Mouse (Mus musculus): ENCODE data around the gene Bcas3. TPM values are rescaled to one million over a fixed set of nuclear protein-coding genes. Genes with fewer than 3 reads are reported as not detected.

The Bcas3 gene
- polyA plus RNA-seq, 1 experiment, result 12.8 TPM

DNA sequence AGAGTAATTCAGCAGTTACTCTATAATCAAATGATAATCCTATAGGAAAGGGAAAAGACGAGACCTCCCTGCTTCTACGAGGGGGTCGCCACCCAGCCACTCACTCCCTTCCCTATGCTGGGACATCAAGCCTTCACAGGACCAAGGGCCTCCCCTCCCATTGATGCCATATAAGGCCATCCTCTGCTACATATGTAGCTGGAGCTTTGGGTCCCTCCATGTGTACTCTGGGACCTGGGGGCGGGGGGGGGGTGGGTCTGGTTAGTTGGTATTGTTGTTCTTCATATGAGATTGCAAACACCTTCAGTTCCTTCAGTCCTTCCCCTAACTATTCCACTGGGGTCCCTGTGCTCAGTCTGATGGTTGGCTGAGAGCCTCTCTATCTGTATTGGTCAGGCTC lies 369.0 kb downstream of the Bcas3 start:
- WGBS, result 87% methylated on average over 4 of the region's 4 CpGs
- no peak for DNase-seq (ENCODE audit: low read depth, low spot score)

DNA sequence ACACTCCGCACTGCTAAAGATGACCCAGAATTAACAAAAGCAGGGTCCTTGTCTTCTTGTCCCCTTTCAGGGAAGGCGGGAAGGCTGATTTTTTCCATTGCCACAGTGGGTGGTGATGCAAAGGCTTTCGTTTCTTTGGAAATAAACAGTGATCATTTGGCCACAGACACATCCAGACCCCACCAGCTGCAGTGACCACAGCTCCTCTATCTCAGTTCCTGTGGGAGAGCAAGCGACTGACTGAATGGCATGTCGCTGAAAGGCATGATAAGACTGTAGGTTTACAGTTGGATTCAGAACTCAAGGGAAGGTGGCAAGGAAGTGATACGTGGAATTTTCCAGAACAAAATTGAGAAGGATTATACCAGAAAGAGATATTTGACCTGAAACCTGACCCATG lies 371.2 kb downstream of the Bcas3 start:
- 84% methylated on average over 6 of the region's 6 CpGs for WGBS
- DNase-seq (ENCODE audit: low read depth, low spot score), result no peak

GRCm38 (mm10) chr11:85729725-85730124 lies 376.8 kb downstream of the Bcas3 start:
- 79% methylated on average over 2 of the region's 2 CpGs for WGBS
- DNase-seq (ENCODE audit: low read depth, low spot score), result no peak

GRCm38 (mm10) chr11:85732462-85733012 lies 379.6 kb downstream of the Bcas3 start:
- WGBS, result 72% methylated on average over 4 of the region's 4 CpGs
- DNase-seq (ENCODE audit: low read depth, low spot score), result no peak

- no peak for DNase-seq (ENCODE audit: low read depth, low spot score)
These were observed 380.6 kb downstream of the Bcas3 start for GRCm38 (mm10) chr11:85733577-85733976.

GRCm38 (mm10) chr11:85734317-85735211 lies 381.6 kb downstream of the Bcas3 start:
- DNase-seq (ENCODE audit: low read depth, low spot score), result no peak
- WGBS, result 87% methylated on average over 7 of the region's 7 CpGs

More at GRCm38 (mm10) chr11:85733577-85733976, 380.6 kb downstream of the Bcas3 start:
- WGBS, result 69% methylated on average over 3 of the region's 3 CpGs

DNA sequence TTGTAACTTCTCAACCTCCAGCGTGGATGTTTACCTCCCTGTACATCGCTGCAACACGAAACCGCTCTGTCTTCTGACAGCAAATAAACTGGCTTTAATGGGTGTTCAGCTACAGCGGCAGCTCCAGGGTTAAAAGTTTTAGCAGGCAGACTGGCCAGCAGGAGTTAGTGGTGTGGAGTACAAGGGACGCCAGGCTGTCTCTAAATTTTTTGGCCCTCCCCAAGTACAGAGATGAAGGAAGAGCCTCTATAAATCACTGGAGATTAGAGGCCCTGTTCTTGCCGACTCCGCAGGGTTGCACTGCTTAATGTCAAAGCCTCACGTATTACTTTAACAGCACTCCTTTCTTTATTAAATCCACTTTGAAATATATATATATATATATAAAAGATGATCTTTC lies 384.3 kb downstream of the Bcas3 start:
- DNase-seq (ENCODE audit: low read depth, low spot score), result no peak
- 72% methylated on average over 9 of the region's 9 CpGs for WGBS

DNA sequence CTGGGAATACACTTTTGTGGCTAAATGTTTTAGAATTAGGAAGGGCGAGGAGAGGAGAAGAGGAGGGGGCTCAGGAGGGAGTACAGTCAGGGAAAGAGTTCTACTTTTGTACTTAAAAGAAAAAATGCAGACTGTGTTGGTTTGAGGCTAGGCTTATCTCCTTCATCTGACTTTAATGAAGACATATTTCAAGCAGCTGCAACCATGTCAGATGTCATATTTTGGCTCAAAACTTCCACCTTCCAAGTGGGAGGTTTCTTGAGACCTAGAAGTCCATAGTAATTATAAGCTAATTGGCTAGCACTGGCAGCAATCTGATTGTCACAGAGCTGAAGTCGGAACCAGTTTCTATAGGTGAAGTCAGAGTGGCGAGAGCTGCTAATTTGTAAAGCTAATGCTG lies 384.9 kb downstream of the Bcas3 start:
- WGBS, result 85% methylated on average over 3 of the region's 3 CpGs

GRCm38 (mm10) chr11:85738585-85738984 lies 385.6 kb downstream of the Bcas3 start:
- 77% methylated on average over 5 of the region's 5 CpGs for WGBS
- DNase-seq (ENCODE audit: low read depth, low spot score), result no peak

More for the DNA sequence above, 384.9 kb downstream of the Bcas3 start:
- DNase-seq (ENCODE audit: low read depth, low spot score), result no peak

- WGBS, result 35% methylated on average over 6 of the region's 6 CpGs
These were observed 386.5 kb downstream of the Bcas3 start for GRCm38 (mm10) chr11:85739266-85739977.

DNA sequence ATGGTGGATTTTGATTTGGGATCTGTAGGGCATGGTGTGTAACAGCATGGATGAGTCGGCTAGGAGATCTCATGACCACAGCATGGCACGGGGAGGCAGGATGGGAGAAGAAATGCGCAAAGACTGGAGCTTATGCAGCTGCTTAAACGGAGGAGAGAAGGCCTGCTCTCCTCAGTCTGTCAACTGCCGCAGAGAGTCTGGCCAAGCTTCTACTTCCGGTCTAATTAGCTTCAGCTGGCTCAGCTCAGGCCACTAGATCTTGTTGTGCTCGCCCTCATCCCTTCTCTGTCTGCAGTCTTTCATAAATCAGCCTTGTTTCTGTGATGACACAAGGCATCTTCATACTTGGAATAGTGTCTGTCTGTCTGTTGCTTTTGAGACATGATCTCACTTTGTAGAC lies 393.4 kb downstream of the Bcas3 start:
- DNase-seq (ENCODE audit: low read depth, low spot score), result no peak
- 75% methylated on average over 7 of the region's 7 CpGs for WGBS

More at GRCm38 (mm10) chr11:85739266-85739977, 386.5 kb downstream of the Bcas3 start:
- no peak for DNase-seq (ENCODE audit: low read depth, low spot score)

GRCm38 (mm10) chr11:85748891-85749290 lies 395.9 kb downstream of the Bcas3 start:
- 77% methylated on average over 2 of the region's 2 CpGs for WGBS
- DNase-seq (ENCODE audit: low read depth, low spot score), result no peak

DNA sequence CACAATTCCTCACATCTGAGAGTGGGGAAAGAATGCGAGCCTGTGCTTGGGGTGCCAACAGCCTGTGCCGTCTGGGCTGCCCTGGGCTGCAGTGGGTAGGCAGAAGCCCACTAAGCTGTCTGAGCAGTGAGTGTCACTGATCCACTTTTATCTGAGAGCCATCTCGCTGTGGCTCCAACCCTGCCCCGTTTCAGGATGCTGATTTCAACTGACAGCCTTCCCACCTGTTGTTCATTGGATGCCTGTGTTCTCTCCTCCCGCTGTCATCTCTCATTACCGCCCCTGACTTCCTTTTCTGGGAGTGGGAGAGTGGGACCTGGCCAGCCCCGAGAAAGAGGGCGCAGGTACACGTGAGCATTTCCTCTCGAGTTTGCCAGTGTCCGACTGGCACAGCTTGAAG lies 398.2 kb downstream of the Bcas3 start:
- DNase-seq (ENCODE audit: low read depth, low spot score), result no peak
- 64% methylated on average over 11 of the region's 11 CpGs for WGBS

- DNase-seq (ENCODE audit: low read depth, low spot score), result no peak
- 53% methylated on average over 13 of the region's 13 CpGs for WGBS
These were observed 401.9 kb downstream of the Bcas3 start for GRCm38 (mm10) chr11:85754631-85755502.

DNA sequence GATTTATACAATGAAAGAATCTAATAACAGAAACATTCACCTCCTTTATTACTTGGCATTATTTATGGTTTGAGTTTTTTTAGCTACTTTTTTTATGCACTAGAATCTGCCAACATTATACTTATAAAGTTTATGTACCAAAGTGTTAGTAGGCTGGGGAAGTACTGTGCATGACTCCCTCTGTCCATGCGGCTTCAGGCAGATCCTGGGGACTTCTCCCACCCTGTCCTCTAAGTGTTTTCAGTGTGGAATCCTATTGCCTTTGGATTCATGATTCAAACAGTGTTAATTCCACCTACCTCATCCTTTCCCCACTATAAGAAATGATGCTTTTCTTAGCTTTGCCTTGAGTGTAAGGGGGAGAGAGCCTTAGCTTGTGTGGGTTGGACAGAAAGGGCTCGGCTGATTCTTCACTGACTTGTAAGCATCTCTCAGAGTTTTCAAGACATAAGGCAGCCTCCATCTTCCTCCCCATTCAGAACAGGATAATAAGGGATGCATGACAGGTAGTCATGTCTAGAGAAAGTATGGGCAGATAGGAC lies 402.6 kb downstream of the Bcas3 start:
- 72% methylated on average over 2 of the region's 2 CpGs for WGBS
- no peak for DNase-seq (ENCODE audit: low read depth, low spot score)

DNA sequence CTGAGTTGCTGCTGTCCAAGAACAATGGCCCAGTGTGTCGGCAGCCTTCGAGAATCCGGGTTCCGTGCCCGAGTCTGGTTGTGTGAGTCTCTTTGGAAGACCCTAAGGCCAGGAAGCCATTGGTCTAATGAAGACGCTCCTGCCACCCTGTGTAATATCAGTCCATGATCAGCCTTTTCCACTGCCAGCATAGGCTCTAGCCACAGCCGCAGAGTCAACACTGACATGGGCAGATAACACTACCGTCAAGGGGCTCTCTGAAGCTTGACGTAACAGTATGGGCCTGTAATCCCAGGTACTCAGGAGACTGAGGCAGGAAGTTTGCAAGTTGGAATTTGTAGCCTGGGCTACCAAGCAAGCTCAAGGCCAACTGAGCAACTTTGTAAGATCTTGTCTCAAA lies 405.9 kb downstream of the Bcas3 start:
- 98% methylated on average over 9 of the region's 9 CpGs for WGBS

DNA sequence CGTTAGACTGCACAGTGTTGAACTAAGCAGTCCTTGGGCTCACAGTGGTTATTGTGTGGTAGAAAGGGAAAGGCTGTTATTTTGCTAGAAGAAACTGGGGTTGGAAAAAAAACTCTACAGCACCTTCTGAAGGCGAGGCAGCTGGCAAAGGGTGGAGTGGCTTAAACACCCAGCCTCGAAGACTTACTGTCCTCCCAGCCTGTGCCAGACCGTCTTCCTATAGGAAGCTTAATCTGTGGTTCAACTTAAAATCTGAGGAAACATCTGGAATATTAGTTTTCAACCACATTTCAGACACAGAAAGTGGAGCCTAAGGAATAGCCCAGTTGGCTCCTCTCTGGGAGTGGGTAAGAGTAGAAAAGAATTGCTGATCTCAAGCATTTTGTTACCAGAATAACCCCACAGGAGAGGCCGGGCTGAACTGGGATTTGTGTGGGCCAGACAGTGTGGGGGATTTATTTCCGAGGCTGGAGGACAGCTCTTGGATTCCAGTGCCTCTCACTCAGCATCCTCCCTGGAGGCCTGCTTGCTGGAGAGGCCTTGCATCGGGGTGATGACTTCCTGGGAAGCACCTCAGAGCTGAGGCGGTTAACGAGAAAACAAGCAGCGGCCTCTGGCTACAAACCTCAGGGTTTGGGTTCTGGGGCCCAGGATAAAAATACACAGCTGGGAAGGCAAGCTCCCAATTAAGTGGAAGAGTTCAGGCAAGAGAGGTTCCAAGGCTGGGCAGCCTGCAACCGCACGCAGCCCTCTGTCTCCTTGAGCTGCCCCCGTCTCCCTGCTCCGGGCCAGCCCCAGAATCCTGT lies 406.9 kb downstream of the Bcas3 start:
- DNase-seq (ENCODE audit: low read depth, low spot score), result no peak
- 76% methylated on average over 14 of the region's 14 CpGs for WGBS

More for the DNA sequence above, 405.9 kb downstream of the Bcas3 start:
- no peak for DNase-seq (ENCODE audit: low read depth, low spot score)

GRCm38 (mm10) chr11:85760486-85761141 lies 407.6 kb downstream of the Bcas3 start:
- WGBS, result 65% methylated on average over 6 of the region's 6 CpGs
- DNase-seq (ENCODE audit: low read depth, low spot score), result no peak

All from large intestine, adult 2 months (tissue).